Mouse (Mus musculus): ENCODE data around the gene Gfm2. TPM values are rescaled to one million over a fixed set of nuclear protein-coding genes. Genes with fewer than 3 reads are reported as not detected.
A peak's percentile ranks its signal among the peaks of the same experiment; 100 is the strongest.

The Gfm2 gene
- polyA plus RNA-seq, 1 experiment = 53.9 TPM

- H3K4me1 ChIP-seq (ENCODE audit: control insufficient read depth, insufficient read depth, insufficient read length, low read length) = no peaks in the 10 kb centered on the region
- H3K4me3 ChIP-seq (ENCODE audit: insufficient read depth, low read depth, low read length) = no peak overlapping the region
- H3K27ac ChIP-seq (replicated peaks; ENCODE audit: low read depth, low read length) = no peak overlapping the region
These were observed 41.2 kb downstream of the Gfm2 start for GRCm38 (mm10) chr13:97178943-97179342.

DNA sequence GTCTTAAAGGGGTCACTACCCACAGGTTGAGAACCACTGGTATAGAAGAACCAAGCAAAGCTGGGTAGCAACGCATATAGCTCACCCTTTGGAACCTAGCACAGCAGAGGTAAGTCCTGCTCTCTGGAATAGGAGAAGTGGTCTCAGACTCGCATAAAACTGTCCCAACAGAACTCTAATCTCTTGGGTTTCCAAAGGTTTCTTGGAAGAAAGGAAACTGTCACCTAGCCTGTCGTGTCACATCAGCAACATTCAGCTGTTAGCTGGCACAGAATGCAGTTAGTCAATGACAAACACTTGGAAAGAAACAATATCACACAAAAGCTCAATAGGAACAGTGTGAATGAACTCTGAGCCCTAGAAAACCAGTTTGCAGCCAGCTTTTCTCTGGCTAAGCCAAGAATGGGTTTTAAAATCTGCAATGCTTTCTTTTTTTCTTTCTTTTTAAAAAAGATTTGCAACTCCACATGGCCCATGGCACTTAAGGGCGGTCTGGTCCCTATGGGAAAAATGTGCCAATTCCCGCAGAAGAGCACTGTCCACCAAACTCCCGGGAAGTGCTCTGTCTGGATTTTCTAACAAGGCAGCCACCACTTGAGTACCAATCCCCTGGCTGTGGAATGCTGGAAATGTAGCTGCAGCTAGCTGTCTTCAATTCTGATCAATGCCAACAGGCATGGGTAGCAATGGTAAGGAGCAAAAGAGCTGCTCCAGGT, 42.5 kb downstream of the Gfm2 start:
- Histone ChIP-seq H3K4me1 (ENCODE audit: control insufficient read depth, insufficient read depth, insufficient read length, low read length) (no peaks in the 10 kb centered on the region), H3K27ac (replicated peaks; ENCODE audit: low read depth, low read length) (no peak overlapping the region), H3K4me3 (ENCODE audit: insufficient read depth, low read depth, low read length) (no peak overlapping the region)

DNA sequence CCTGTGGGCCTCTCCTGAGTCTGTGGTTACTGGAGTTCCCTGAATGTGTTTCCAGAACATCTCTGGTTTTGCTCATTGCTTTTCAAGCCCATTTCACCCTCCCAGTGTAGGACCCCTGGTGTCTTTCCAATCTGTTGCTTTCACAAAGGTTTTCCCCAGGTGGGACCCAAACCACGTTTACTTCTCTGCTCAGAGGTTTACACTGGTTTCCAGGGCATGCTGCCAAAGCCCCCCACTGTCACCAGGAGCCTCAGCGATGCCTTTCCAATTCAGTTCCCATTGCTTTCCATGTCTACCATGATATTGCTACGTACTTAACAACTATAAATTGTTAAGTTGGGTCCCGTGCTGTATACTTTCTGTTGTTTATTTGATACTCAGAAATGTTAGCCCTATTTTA, 45.1 kb downstream of the Gfm2 start:
- Histone ChIP-seq H3K4me1 (ENCODE audit: control insufficient read depth, insufficient read depth, insufficient read length, low read length) (no peaks in the 10 kb centered on the region), H3K27ac (replicated peaks; ENCODE audit: low read depth, low read length) (no peak overlapping the region), H3K4me3 (ENCODE audit: insufficient read depth, low read depth, low read length) (no peak overlapping the region)

DNA sequence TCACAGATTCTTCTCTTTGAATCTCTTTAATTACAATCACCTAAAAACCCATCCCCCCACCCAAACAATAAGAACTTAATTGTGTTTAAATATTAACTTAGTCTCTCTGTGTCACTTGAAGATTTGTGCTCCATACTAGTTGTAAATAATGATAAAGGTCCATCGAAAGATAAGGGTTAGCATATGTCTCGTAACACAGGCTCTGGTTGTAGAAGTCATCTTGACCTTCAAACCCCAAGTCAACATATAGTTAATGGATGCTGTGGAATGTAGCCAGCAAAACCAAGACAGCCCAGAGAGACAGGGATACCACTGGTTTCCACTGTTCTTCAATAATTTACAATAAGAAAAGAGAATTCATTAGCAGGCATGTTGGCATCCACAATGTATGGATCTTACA, 46.4 kb downstream of the Gfm2 start:
- H3K4me3 ChIP-seq (ENCODE audit: insufficient read depth, low read depth, low read length) = no peak overlapping the region
- no peak overlapping the region for H3K27ac ChIP-seq (replicated peaks; ENCODE audit: low read depth, low read length)
- no peaks in the 10 kb centered on the region for H3K4me1 ChIP-seq (ENCODE audit: control insufficient read depth, insufficient read depth, insufficient read length, low read length)

DNA sequence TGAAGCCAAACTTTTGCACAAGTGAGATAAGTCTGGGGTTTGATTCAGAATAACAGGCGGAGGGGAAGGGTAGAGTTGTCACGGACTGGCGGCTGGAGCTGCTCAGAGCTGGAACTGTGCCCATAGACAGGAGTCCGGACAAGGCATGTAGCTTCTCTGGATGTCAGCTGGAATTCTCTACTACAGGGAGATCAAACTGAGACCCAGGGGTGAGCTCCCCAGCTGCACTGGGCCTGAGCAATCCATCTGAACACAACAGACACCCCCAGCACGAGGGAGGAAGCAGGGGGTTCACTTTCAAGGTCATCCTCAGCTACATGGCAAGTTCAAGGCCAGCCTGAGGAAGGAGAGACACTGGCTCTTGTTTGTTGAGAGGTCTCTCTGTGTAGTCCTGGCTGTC, 46.9 kb downstream of the Gfm2 start:
- H3K4me1 ChIP-seq (ENCODE audit: control insufficient read depth, insufficient read depth, insufficient read length, low read length) = no peaks in the 10 kb centered on the region
- H3K27ac ChIP-seq (replicated peaks; ENCODE audit: low read depth, low read length) = no peak overlapping the region
- H3K4me3 ChIP-seq (ENCODE audit: insufficient read depth, low read depth, low read length) = no peak overlapping the region

DNA sequence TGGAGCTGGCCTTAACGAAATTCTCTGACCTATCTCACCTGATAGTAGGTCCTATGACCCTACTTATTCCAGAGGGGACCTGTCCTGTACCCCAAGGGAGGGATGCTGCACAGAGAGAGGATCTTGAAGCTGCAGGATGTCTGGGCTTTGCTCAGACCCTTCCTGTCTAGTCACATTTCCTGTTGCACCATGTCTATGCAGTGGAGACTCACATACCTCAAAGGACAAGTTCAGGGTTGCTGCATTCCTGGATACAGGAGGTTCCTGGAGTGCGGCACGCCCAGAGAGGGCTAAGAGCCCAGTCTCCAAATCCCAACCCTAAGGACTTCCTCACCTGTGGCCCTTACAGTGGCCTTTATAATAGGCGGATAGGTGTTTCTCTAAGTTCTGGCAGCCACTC, 48.6 kb downstream of the Gfm2 start:
- no peak overlapping the region for H3K27ac ChIP-seq (replicated peaks; ENCODE audit: low read depth, low read length)
- H3K4me1 ChIP-seq (ENCODE audit: control insufficient read depth, insufficient read depth, insufficient read length, low read length) = no peaks in the 10 kb centered on the region

GRCm38 (mm10) chr13:97187693-97188092, 50.0 kb downstream of the Gfm2 start:
- no peaks in the 10 kb centered on the region for H3K4me1 ChIP-seq (ENCODE audit: control insufficient read depth, insufficient read depth, insufficient read length, low read length)
- no peak overlapping the region for H3K27ac ChIP-seq (replicated peaks; ENCODE audit: low read depth, low read length)
- H3K4me3 ChIP-seq (ENCODE audit: insufficient read depth, low read depth, low read length) = no peak overlapping the region

More for the DNA sequence above, 48.6 kb downstream of the Gfm2 start:
- no peak overlapping the region for H3K4me3 ChIP-seq (ENCODE audit: insufficient read depth, low read depth, low read length)

DNA sequence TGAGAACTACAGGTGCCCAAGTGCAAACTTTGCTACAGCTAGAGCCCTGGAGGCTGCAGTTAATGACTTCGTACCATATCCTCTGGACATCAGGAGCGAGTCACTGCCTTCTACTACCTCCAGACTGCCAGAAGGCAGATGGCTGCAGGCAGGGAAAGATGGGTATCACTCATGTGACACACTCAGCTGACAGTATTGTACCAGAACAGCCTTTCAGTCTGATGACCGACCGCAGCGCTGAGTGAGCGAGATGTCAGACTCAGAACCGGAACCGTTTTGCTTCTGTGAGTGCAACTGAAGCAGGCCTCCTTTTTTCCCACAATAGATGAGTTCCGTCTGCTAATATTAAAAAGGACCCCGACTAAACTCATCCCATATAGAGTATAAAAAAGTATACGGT, 54.9 kb downstream of the Gfm2 start:
- Histone ChIP-seq H3K27ac (replicated peaks; ENCODE audit: low read depth, low read length) (no peak overlapping the region), H3K4me3 (ENCODE audit: insufficient read depth, low read depth, low read length) (no peak overlapping the region), H3K4me1 (ENCODE audit: control insufficient read depth, insufficient read depth, insufficient read length, low read length) (no peaks in the 10 kb centered on the region)

DNA sequence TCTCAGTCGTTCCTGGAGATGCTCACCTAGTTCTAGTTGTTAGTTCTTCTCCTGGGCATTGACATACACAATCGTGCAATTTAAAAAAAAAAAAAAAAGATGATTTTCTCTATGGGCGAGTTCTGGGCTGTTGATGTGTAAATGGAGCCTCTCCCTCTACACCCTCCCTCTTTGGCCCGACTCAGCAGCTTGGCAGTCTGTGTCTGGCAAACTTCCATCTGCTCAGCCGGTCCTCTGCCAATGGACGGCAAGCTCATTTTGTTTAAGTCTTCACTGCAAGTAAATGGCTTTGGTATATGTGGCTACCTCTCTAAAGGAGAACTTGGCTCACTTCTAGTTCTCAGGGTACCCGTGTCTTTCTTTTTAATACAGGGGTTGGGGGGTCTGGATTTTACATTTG, 55.7 kb downstream of the Gfm2 start:
- Histone ChIP-seq H3K4me3 (ENCODE audit: insufficient read depth, low read depth, low read length) (no peak overlapping the region), H3K27ac (replicated peaks; ENCODE audit: low read depth, low read length) (no peak overlapping the region), H3K4me1 (ENCODE audit: control insufficient read depth, insufficient read depth, insufficient read length, low read length) (no peaks in the 10 kb centered on the region)

GRCm38 (mm10) chr13:97196186-97196924, 58.6 kb downstream of the Gfm2 start:
- Histone ChIP-seq H3K4me3 (ENCODE audit: insufficient read depth, low read depth, low read length) (no peak overlapping the region), H3K27ac (replicated peaks; ENCODE audit: low read depth, low read length) (no peak overlapping the region), H3K4me1 (ENCODE audit: control insufficient read depth, insufficient read depth, insufficient read length, low read length) (no peaks in the 10 kb centered on the region)

- H3K27ac ChIP-seq (replicated peaks; ENCODE audit: low read depth, low read length) = no peak overlapping the region
- no peaks in the 10 kb centered on the region for H3K4me1 ChIP-seq (ENCODE audit: control insufficient read depth, insufficient read depth, insufficient read length, low read length)
- 0 out of 2 replicates have a peak overlapping the region, but pooled peaks have one; percentile 82 for H3K4me3 ChIP-seq (ENCODE audit: insufficient read depth, low read depth, low read length)
These were observed 59.1 kb downstream of the Gfm2 start for GRCm38 (mm10) chr13:97196925-97197218.

GRCm38 (mm10) chr13:97197932-97198562, 60.3 kb downstream of the Gfm2 start, which contains the start of gene Hexb:
Gene Hexb (minus strand): TSS chr13:97198357.
- peak within 1 kb of the TSS; percentile 82 for H3K4me3 ChIP-seq (ENCODE audit: insufficient read depth, low read depth, low read length)
- no peaks in the 10 kb centered on the region for H3K4me1 ChIP-seq (ENCODE audit: control insufficient read depth, insufficient read depth, insufficient read length, low read length)
- peak within 1 kb of the TSS; percentile 13; the same call in 1 of the 2 replicates for H3K27ac ChIP-seq (replicated peaks; ENCODE audit: low read depth, low read length)

GRCm38 (mm10) chr13:97199123-97199522, 61.4 kb downstream of the Gfm2 start:
- H3K4me1 ChIP-seq (ENCODE audit: control insufficient read depth, insufficient read depth, insufficient read length, low read length) = no peaks in the 10 kb centered on the region
- no peak overlapping the region for H3K4me3 ChIP-seq (ENCODE audit: insufficient read depth, low read depth, low read length)
- H3K27ac ChIP-seq (replicated peaks; ENCODE audit: low read depth, low read length) = no peak overlapping the region

GRCm38 (mm10) chr13:97201076-97201475, 63.3 kb downstream of the Gfm2 start:
- no peaks in the 10 kb centered on the region for H3K4me1 ChIP-seq (ENCODE audit: control insufficient read depth, insufficient read depth, insufficient read length, low read length)
- H3K27ac ChIP-seq (replicated peaks; ENCODE audit: low read depth, low read length) = no peak overlapping the region
- no peak overlapping the region for H3K4me3 ChIP-seq (ENCODE audit: insufficient read depth, low read depth, low read length)

DNA sequence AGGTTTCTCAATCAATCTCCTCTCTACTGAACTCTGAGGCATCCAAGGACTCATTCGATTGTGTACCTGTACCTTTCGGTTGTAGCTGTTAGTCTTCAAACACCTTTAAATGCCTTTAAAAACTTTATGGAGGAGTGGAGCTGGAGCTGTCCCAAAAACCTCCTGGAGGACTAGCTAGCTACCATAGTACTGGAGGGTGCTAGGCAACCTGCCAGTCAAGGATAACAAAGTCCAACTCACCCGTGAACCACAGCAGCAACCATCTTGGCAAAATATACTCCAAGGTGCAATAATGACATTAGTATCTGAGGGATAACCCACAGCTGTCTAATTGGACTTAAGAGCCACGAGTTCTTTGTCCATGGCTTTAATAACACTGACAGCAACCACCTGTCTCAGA, 64.2 kb downstream of the Gfm2 start:
- Histone ChIP-seq H3K27ac (replicated peaks; ENCODE audit: low read depth, low read length) (no peak overlapping the region), H3K4me3 (ENCODE audit: insufficient read depth, low read depth, low read length) (no peak overlapping the region), H3K4me1 (ENCODE audit: control insufficient read depth, insufficient read depth, insufficient read length, low read length) (no peaks in the 10 kb centered on the region)

Measured in brown adipose tissue, adult 24 weeks (tissue).